Mouse (Mus musculus) stomach, postnatal 0 days (tissue): Measurements from ENCODE around the gene Rarb. TPM values are rescaled to one million over a fixed set of nuclear protein-coding genes. Genes with fewer than 3 reads are reported as not detected.

ENCODE experiments used
- ATAC-seq: fragments of 200-750 bp; cut with Nextera tagmentation; 2 replicates; pipeline ENCODE4 v1.8.0; 2017; ENCODE audit not compliant: low FRiP score, low TSS enrichment
- DNase-seq: peaks from one replicate; pipeline ENCODE4 v3.0.0-alpha.2; 2016; ENCODE audit warnings: low spot score
- H3K27ac ChIP-seq: fragments of 300-500 bp; sonication (generic); replicated peaks from 2 replicates; pipeline ENCODE4 v1.5.1; 2014; ENCODE audit warnings: mild to moderate bottlenecking, control low read depth
- H3K27me3 ChIP-seq: fragments of 300-500 bp; sonication (generic); 2 replicates; pipeline ENCODE4 v1.6.1; 2014; ENCODE audit warnings: low read length; ENCODE audit not compliant: control insufficient read depth, insufficient read depth
- H3K36me3 ChIP-seq: fragments of 300-500 bp; sonication (generic); 2 replicates; pipeline ENCODE4 v1.6.1; 2014; ENCODE audit warnings: low read length, mixed read lengths; ENCODE audit not compliant: control insufficient read depth, insufficient read depth
- H3K4me1 ChIP-seq: fragments of 300-500 bp; sonication (generic); replicated peaks from 2 replicates; pipeline ENCODE4 v1.6.1; 2014; ENCODE audit warnings: antibody characterized with exemption; ENCODE audit not compliant: control insufficient read depth, insufficient read depth
- H3K4me2 ChIP-seq: fragments of 300-500 bp; sonication (generic); replicated peaks from 2 replicates; pipeline ENCODE4 v1.6.1; 2014; ENCODE audit warnings: low read depth, mild to moderate bottlenecking, control low read depth, moderate library complexity
- H3K4me3 ChIP-seq: fragments of 300-500 bp; sonication (generic); 2 replicates; pipeline ENCODE4 v1.5.1; 2014; ENCODE audit warnings: low read depth, low read length, control low read depth
- H3K9ac ChIP-seq: fragments of 300-500 bp; sonication (generic); 2 replicates; pipeline ENCODE4 v1.6.1; 2014; ENCODE audit warnings: mild to moderate bottlenecking, low read length, control low read depth, mixed read lengths
- H3K9me3 ChIP-seq: fragments of 300-500 bp; sonication (generic); 2 replicates; pipeline ENCODE4 v1.6.1; 2016; ENCODE audit warnings: low read length; ENCODE audit not compliant: control insufficient read depth
- CTCF ChIP-seq: IDR thresholded peaks from 2 replicates; pipeline ENCODE4 v1.5.1; 2016; ENCODE audit warnings: antibody characterized with exemption, low read depth, mild to moderate bottlenecking, moderate library complexity
- EP300 ChIP-seq: optimal IDR thresholded peaks from 2 replicates; pipeline ENCODE3; 2016; ENCODE audit warnings: antibody characterized with exemption
- WGBS: fragments of 180-500 bp; shearing (Covaris S2); extraction: QIAGEN DNeasy Blood & Tissue Kit; methylation state at CpG from one replicate; pipeline ENCODE4 v1.1.7; 2014; 5-methylcytosine and 5-hydroxymethylcytosine counted together
- polyA plus RNA-seq: library from polyadenylated mRNA; unstranded; fragments of >200 nt; fragmentation: Nextera tagmentation; extraction: Ambion mirVana; gene quantifications from 2 replicates; pipeline ENCODE4 v1.2.1, GENCODE M21; 2015

The Rarb gene
- polyA plus RNA-seq, 1 experiment from 2014 or later = 4.0 TPM

- TF ChIP-seq EP300 (no peak), CTCF (no peak)
- no peak for DNase-seq
- Histone ChIP-seq H3K9me3 (no peaks in the 10 kb centered on the region), H3K9ac (no peak overlapping the region), H3K27ac (no peak overlapping the region), H3K4me2 (no peak overlapping the region), H3K36me3 (no peaks in the 10 kb centered on the region), H3K27me3 (no peaks in the 10 kb centered on the region), H3K4me3 (no peak overlapping the region), H3K4me1 (no peaks in the 10 kb centered on the region)
- 48% methylated on average over 4 of the region's 4 CpGs for WGBS
- no peak for ATAC-seq
Measured at GRCm38 (mm10) chr14:16509825-16510224, 309.1 kb downstream of the Rarb start.

GRCm38 (mm10) chr14:16508760-16509159 is 310.2 kb downstream of the Rarb start:
- H3K36me3 ChIP-seq = no peaks in the 10 kb centered on the region
- H3K9me3 ChIP-seq = no peaks in the 10 kb centered on the region
- H3K27me3 ChIP-seq = no peaks in the 10 kb centered on the region
- no peak overlapping the region for H3K4me2 ChIP-seq
- no peak overlapping the region for H3K4me3 ChIP-seq
- no peaks in the 10 kb centered on the region for H3K4me1 ChIP-seq
- no peak overlapping the region for H3K9ac ChIP-seq
- ATAC-seq (no peak), DNase-seq (no peak)
- H3K27ac ChIP-seq = no peak overlapping the region
- TF ChIP-seq EP300 = no peak
- TF ChIP-seq CTCF = no peak
- 97% methylated on average over 7 of the region's 7 CpGs for WGBS

- DNase-seq = no peak
- ATAC-seq = no peak
Measured at GRCm38 (mm10) chr14:16497226-16497661, 321.7 kb downstream of the Rarb start.

GRCm38 (mm10) chr14:16483656-16484380 is 335.1 kb downstream of the Rarb start:
- TF ChIP-seq EP300 (no peak), CTCF (no peak)
- no peak overlapping the region for H3K4me3 ChIP-seq
- DNase-seq = no peak
- H3K27ac ChIP-seq = no peak overlapping the region
- no peaks in the 10 kb centered on the region for H3K27me3 ChIP-seq
- H3K4me2 ChIP-seq = no peak overlapping the region
- no peaks in the 10 kb centered on the region for H3K4me1 ChIP-seq
- no peaks in the 10 kb centered on the region for H3K9me3 ChIP-seq
- ATAC-seq = peak; percentile 86; the same call in 1 of the 2 replicates
- WGBS = 45% methylated on average over 8 of the region's 8 CpGs
- H3K9ac ChIP-seq = no peak overlapping the region
- H3K36me3 ChIP-seq = no peaks in the 10 kb centered on the region

More at GRCm38 (mm10) chr14:16497226-16497661, 321.7 kb downstream of the Rarb start:
- no peaks in the 10 kb centered on the region for H3K27me3 ChIP-seq
- no peaks in the 10 kb centered on the region for H3K36me3 ChIP-seq
- H3K4me3 ChIP-seq = no peak overlapping the region
- no peak overlapping the region for H3K27ac ChIP-seq
- no peaks in the 10 kb centered on the region for H3K4me1 ChIP-seq
- H3K9me3 ChIP-seq = no peaks in the 10 kb centered on the region
- no peak overlapping the region for H3K9ac ChIP-seq
- 30% methylated on average over 2 of the region's 2 CpGs for WGBS
- H3K4me2 ChIP-seq = no peak overlapping the region
- TF ChIP-seq EP300 (no peak), CTCF (no peak)

GRCm38 (mm10) chr14:16480621-16481020 is 338.3 kb downstream of the Rarb start:
- ATAC-seq (no peak), DNase-seq (no peak)
- H3K4me3 ChIP-seq = no peak overlapping the region
- H3K27ac ChIP-seq = no peak overlapping the region
- no peaks in the 10 kb centered on the region for H3K9me3 ChIP-seq
- no peaks in the 10 kb centered on the region for H3K36me3 ChIP-seq
- no peaks in the 10 kb centered on the region for H3K4me1 ChIP-seq
- WGBS = 59% methylated on average over 6 of the region's 6 CpGs
- H3K9ac ChIP-seq = no peak overlapping the region
- no peak overlapping the region for H3K4me2 ChIP-seq
- TF ChIP-seq EP300 (no peak), CTCF (no peak)
- no peaks in the 10 kb centered on the region for H3K27me3 ChIP-seq

GRCm38 (mm10) chr14:16479521-16479920 is 339.4 kb downstream of the Rarb start:
- DNase-seq (no peak), ATAC-seq (no peak)
- no peak overlapping the region for H3K9ac ChIP-seq
- H3K9me3 ChIP-seq = no peaks in the 10 kb centered on the region
- H3K4me2 ChIP-seq = no peak overlapping the region
- H3K4me3 ChIP-seq = no peak overlapping the region
- no peaks in the 10 kb centered on the region for H3K4me1 ChIP-seq
- no peaks in the 10 kb centered on the region for H3K36me3 ChIP-seq
- TF ChIP-seq CTCF (no peak), EP300 (no peak)
- no peaks in the 10 kb centered on the region for H3K27me3 ChIP-seq
- no peak overlapping the region for H3K27ac ChIP-seq
- WGBS = 72% methylated on average over 2 of the region's 2 CpGs
